Mouse (Mus musculus) heart, postnatal 25 days (tissue): ENCODE results near the gene Usp12. TPM values are rescaled to one million over a fixed set of nuclear protein-coding genes. Genes with fewer than 3 reads are reported as not detected.

ENCODE experiments used
- DNase-seq: peaks from one replicate; pipeline ENCODE4 v3.0.0; 2022; ENCODE audit warnings: low spot score
- intact Hi-C: fragments of 180-260 bp; cut with DNase I; formaldehyde crosslinking; loops from one replicate; pipeline ENCODE4 v1.15.1; 2025
- total RNA-seq, 2 experiments: library from RNA; stranded (reverse); gene quantifications; 2 replicates each; pipeline ENCODE4 v1.2.3; 2021

Gene Usp12
- total RNA-seq, 2 experiments from 2014 or later, result 15.3 to 16.6 TPM

DNA sequence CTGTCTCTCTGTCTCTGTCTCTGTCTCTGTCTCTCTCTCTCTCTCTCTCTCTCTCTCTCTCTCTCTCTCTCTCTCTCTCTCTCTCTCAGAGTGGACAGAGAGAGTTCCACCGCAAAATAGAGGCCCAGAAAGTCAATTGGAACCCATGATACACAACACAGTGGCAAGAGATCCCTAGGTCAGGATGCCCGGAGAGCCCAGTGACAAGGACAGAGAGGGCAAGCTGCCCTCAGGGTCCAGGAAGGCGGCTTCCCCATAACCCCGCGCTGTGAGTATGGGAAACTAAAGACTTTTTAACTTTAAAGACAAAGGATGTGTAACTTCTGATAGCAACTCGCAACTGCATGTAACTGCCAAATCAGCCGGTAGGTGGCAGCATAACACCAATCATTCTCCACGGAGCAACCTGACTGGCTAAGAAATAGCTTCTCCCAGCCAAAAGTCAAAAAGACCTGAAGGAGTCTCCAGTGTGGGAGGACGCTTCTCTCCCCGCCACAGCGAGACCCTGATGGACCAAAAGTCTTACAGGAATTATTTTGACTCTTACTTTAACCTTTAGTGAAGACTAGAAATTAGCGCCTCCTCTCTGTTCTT lies 88.9 kb downstream of the Usp12 start:
- peak; percentile 58 for DNase-seq
- intact Hi-C loops, result loop anchor here (1.0 to 5.0 kb wide), 4 partner anchors 138 to 613 kb away; no protein-coding TSS in a partner anchor

- intact Hi-C loops, result loop anchor here (5.0 kb wide), 1 partner anchor 522 kb away; no protein-coding TSS in a partner anchor
- no peak for DNase-seq
These were observed 89.4 kb downstream of the Usp12 start for GRCm38 (mm10) chr5:146705411-146705810.

GRCm38 (mm10) chr5:146704241-146704640 lies 90.6 kb downstream of the Usp12 start:
- DNase-seq, result no peak
- intact Hi-C loops, result no loop called here

- no peak for DNase-seq
- intact Hi-C loops, result no loop called here
These were observed 91.1 kb downstream of the Usp12 start for GRCm38 (mm10) chr5:146703710-146704121.

GRCm38 (mm10) chr5:146700099-146700498 lies 94.7 kb downstream of the Usp12 start:
- intact Hi-C loops, result no loop called here
- DNase-seq, result no peak

DNA sequence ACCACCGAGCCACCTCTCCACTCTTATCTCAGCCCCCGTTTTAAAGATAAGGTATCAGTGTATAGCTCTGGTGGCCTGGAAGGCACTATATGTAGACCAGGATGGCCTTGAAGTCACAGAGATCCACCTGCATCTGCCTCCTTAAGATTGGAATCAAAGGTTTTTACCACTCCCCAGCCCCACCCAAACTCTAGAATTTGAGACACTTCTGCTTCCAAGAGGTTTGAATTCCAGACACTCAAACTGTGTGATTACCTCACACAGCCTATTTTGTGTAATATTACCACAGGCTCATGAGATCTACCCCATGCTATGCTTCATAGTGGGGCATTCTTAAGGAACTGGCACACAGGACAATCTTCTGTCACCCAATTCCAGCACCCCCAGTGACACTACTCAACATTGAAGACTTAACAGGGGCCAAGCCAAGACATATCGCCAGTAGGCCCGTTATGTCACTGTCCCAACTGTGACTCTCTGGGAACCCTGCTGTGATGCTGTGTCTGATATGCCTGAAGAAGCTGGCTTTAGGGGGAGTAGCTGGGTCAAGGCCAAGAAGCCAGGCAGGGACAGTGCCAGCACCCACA lies 95.3 kb downstream of the Usp12 start:
- intact Hi-C loops, result no loop called here
- no peak for DNase-seq

DNA sequence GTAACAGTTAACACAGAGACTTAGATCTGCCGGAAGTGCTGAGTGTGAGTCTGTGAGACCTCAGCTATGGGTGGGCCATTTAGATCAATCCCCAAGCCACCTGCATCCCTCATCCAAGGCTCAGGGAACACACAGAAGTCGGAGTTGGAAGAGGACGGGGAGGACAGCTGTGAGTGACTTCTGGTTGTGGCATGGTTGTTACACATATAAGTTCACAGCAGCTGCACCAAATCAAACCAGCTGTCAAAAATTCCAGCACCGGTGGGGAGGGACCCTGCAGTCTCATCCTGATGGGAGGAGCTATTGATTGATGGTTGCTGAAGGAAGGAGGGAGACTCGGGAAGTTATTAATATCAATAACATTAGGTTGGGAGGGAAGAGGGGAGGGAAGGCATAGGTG lies 99.3 kb downstream of the Usp12 start:
- no peak for DNase-seq
- intact Hi-C loops, result no loop called here

- intact Hi-C loops, result no loop called here
- no peak for DNase-seq
These were observed 101.8 kb downstream of the Usp12 start for GRCm38 (mm10) chr5:146692976-146693361.

- DNase-seq, result no peak
- intact Hi-C loops, result no loop called here
These were observed 102.3 kb downstream of the Usp12 start for GRCm38 (mm10) chr5:146692361-146692975.

DNA sequence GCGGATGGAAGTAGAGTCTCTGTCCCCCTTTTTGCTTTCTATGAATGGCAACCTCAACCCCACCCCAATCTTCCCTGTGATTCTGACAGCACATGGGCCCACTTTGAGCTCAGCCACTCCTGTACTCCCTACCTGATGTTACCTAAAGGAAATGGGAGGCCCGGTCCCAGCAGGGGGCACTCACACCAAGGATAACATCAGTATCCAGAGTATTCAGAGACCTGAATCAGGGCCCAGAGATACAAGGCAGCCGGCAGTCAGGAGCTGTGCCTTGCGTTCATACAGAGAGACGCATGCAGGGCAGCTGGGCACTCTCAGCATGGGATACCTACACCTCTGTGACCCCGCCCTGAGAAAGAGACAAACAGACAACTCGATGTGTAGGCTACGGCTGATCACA lies 103.1 kb downstream of the Usp12 start:
- intact Hi-C loops, result no loop called here

DNA sequence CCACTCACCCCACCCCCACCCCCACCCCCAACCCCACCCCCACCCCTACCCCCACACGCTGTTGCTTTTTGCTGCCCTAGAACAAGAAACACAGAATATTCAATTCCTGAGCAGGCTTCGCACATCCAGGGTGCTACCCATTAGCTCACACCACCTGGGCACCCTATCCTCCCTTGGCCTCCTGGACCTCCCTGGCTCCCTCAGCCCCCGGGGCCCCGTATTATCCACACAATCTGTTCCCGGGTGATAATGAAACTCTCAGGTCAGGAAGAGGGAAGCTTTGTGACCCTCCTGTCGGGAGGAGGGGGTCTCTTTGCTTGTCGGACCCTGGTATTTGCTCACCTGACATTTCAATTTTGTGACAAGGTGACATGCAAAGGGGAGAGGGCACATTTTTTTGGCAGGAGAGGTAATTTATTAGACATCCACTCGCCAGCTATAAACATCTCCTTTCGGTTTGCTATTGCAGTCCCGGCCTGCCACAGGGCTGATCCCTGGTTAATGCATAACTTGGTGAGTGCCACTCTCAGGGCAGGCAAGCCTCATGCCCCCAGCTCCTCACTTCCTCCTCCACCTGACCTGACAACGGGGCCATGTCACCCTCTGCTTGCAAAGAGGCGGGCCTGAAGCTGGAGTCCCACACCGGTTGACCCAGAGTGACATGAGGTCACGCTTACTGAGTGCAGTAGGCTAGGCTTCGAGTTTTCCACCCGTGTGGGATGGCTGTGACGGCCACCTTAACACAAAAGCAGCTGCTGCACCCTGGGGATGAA lies 107.1 kb downstream of the Usp12 start:
- DNase-seq, result no peak
- intact Hi-C loops, result no loop called here

More for the DNA sequence above, 103.1 kb downstream of the Usp12 start:
- no peak for DNase-seq

DNA sequence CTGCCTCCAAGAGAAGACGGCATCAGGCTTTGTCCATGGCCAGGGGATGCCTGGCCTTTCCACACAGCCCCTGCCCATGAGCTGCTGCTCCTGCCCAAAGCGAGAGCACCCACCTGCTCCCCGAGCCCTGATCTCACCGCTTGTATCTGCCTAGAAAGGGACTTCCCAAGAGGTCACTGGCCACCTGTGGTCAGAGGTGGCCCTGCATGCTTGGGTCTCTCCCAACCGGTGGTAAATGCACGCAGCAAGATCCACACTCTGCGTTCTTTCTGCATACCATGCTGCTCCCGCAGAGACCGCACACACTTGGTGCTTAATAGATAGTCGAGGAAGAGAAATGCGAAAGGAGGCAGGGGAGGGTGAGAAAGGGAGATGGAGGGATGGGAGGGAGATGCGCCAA lies 107.9 kb downstream of the Usp12 start:
- intact Hi-C loops, result no loop called here
- no peak for DNase-seq

Other genes with a start within 250 kb of the Usp12 start
- not detected for gene Gm3415, start 238.9 kb downstream of the Usp12 start, total RNA-seq
- gene Gpr12, start 209.8 kb downstream of the Usp12 start, total RNA-seq, result under 1 TPM in 1 of 2 experiments, not detected in 1; 0.11 TPM
- 100 to 1,000 TPM; 120 to 125 TPM for gene Rpl21, start 37.9 kb upstream of the Usp12 start, total RNA-seq
- gene Rasl11a, start 50.1 kb upstream of the Usp12 start, total RNA-seq, result 1 to 10 TPM; 2.2 to 3.9 TPM
- gene Gtf3a, start 153.7 kb upstream of the Usp12 start, total RNA-seq, result 10 to 100 TPM; 18.8 to 22.1 TPM
- gene Mtif3, start 168.8 kb upstream of the Usp12 start, total RNA-seq, result 10 to 100 TPM; 20.4 to 23.4 TPM